Mouse (Mus musculus) C2C12 (cell line): ENCODE results near the gene Fem1a. TPM values are rescaled to one million over a fixed set of nuclear protein-coding genes. Genes with fewer than 3 reads are reported as not detected.
A peak's percentile ranks its signal among the peaks of the same experiment; 100 is the strongest.

Experiments
- H3K27me3 ChIP-seq: one replicate; pipeline ENCODE4 v1.6.1; 2011; ENCODE audit not compliant: control insufficient read depth, insufficient read depth, insufficient read length
- H3K36me3 ChIP-seq: one replicate; pipeline ENCODE4 v1.6.1; 2011; ENCODE audit not compliant: control insufficient read depth, insufficient read depth
- H3K4me3 ChIP-seq: one replicate; pipeline ENCODE4 v1.5.1; 2011; ENCODE audit warnings: mild to moderate bottlenecking, control low read depth; ENCODE audit not compliant: poor library complexity, insufficient read depth, severe bottlenecking
- H3K79me2 ChIP-seq: one replicate; pipeline ENCODE4 v1.6.1; 2011; ENCODE audit not compliant: control insufficient read depth, insufficient read depth
- H3K79me3 ChIP-seq: one replicate; pipeline ENCODE4 v1.6.1; 2011; ENCODE audit warnings: low read depth, control low read depth
- H3ac ChIP-seq: one replicate; pipeline ENCODE3; 2011; ENCODE audit warnings: low read depth; ENCODE audit not compliant: control insufficient read depth, insufficient read length
- CEBPB ChIP-seq: IDR thresholded peaks from one replicate; pipeline ENCODE4 v1.6.1; 2011; ENCODE audit warnings: low read depth, mild to moderate bottlenecking, control low read depth, moderate library complexity
- CTCF ChIP-seq: IDR thresholded peaks from one replicate; pipeline ENCODE4 v1.5.1; 2011; ENCODE audit not compliant: control insufficient read depth, insufficient read depth, insufficient read length
- FOSL1 ChIP-seq: IDR thresholded peaks from one replicate; pipeline ENCODE4 v1.8.0; 2011; ENCODE audit warnings: mild to moderate bottlenecking, low read length; ENCODE audit not compliant: poor library complexity, insufficient read depth, severe bottlenecking
- MAX ChIP-seq: IDR thresholded peaks from one replicate; pipeline ENCODE4 v1.6.1; 2011; ENCODE audit warnings: mild to moderate bottlenecking, control low read depth
- MYOD1 ChIP-seq: IDR thresholded peaks from one replicate; pipeline ENCODE4 v1.6.1; 2011; ENCODE audit warnings: low read depth; ENCODE audit not compliant: control insufficient read depth, insufficient read length
- MYOG ChIP-seq: IDR thresholded peaks from one replicate; pipeline ENCODE4 v1.6.1; 2011; ENCODE audit not compliant: control insufficient read depth, insufficient read length; ENCODE audit errors: extremely low read depth
- USF1 ChIP-seq: IDR thresholded peaks from one replicate; pipeline ENCODE4 v1.6.1; 2011; ENCODE audit warnings: low read depth, mild to moderate bottlenecking, control low read depth, moderate library complexity
- polyA plus RNA-seq: library from polyadenylated mRNA; unstranded; fragments of >200 nt; fragmentation: generic; extraction: Trizol; gene quantifications from one replicate; pipeline ENCODE4 v1.2.1, GENCODE M21; 2012; ENCODE audit warnings: missing spikeins

Gene Fem1a
- polyA plus RNA-seq, 1 experiment: 18.1 TPM

DNA sequence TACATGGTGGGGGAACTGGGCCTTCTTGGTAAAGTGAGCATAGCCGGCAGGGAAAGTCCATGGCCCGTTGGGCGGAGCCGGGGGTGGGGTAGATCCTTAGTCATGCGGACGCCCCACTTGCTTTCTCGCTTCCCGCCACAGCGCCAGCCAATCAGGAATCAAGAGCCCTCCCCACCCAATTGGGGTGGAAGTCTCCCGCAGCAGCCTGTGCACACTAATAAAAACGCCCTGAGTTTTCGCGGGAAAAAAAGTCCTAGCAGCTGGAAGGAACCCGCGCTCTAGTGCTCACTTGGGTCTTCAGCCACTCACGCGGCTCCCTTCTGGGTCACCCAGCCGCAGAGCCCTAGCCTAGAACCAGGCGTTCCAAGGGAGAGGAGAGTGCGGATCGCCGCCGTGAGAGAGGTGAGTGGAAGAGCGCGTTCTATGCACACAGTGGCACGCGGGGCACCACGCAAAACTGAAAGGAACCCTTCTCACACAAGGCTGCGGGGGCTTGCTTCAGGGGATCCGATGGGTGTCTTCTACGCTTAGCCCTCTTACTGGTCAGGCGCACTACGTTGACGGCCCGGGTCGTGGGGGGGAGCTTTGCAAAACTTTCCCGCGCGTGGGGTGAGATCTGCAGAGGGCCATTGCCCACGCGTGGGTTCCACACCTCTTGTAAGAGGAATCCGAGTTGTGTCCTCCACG lies 46.7 kb downstream of the Fem1a start, which contains the start of gene Uhrf1:
TSS of gene Uhrf1 (plus strand) at position 162 of the 687 bp plus-strand sequence.
- peaks cover 33% of the 10 kb centered on the region for H3K36me3 ChIP-seq

GRCm38 (mm10) chr17:56303847-56304586 lies 47.4 kb downstream of the Fem1a start:
- no peaks in the 10 kb centered on the region for H3K27me3 ChIP-seq
- H3K4me3 ChIP-seq: peak overlapping the region; percentile 69
- H3K36me3 ChIP-seq: peaks cover 40% of the 10 kb centered on the region
- peaks cover 51% of the 10 kb centered on the region for H3K79me2 ChIP-seq
- peaks cover 45% of the 10 kb centered on the region for H3K79me3 ChIP-seq
- peak overlapping the region; percentile 77 for H3ac ChIP-seq
- TF ChIP-seq MAX (peak; percentile 87), MYOD1 (no peak)

More for the DNA sequence above, 46.7 kb downstream of the Fem1a start, which contains the start of gene Uhrf1:
- Histone ChIP-seq H3K27me3 (no peaks in the 10 kb centered on the region), H3K79me2 (peaks cover 43% of the 10 kb centered on the region), H3K79me3 (peaks cover 39% of the 10 kb centered on the region), H3K4me3 (peak within 1 kb of the TSS; percentile 69), H3ac (peak within 1 kb of the TSS; percentile 77)
- TF ChIP-seq MAX (peak; percentile 46), FOSL1 (no peak)

- H3K27me3 ChIP-seq: no peaks in the 10 kb centered on the region
- peaks cover 47% of the 10 kb centered on the region for H3K79me3 ChIP-seq
- peak overlapping the region; percentile 69 for H3K4me3 ChIP-seq
- peak overlapping the region; percentile 77 for H3ac ChIP-seq
- TF ChIP-seq MYOD1 (no peak), FOSL1 (no peak)
- H3K36me3 ChIP-seq: peaks cover 47% of the 10 kb centered on the region
- peaks cover 58% of the 10 kb centered on the region for H3K79me2 ChIP-seq
Observed at GRCm38 (mm10) chr17:56304718-56305117, 48.1 kb downstream of the Fem1a start.

- peaks cover 47% of the 10 kb centered on the region for H3K79me3 ChIP-seq
- H3K36me3 ChIP-seq: peaks cover 52% of the 10 kb centered on the region
- peak overlapping the region; percentile 69 for H3K4me3 ChIP-seq
- no peaks in the 10 kb centered on the region for H3K27me3 ChIP-seq
- peaks cover 62% of the 10 kb centered on the region for H3K79me2 ChIP-seq
- H3ac ChIP-seq: peak overlapping the region; percentile 44
- TF ChIP-seq CTCF (no peak), MAX (no peak), MYOD1 (no peak), FOSL1 (no peak)
Observed at GRCm38 (mm10) chr17:56305156-56305555, 48.5 kb downstream of the Fem1a start.

DNA sequence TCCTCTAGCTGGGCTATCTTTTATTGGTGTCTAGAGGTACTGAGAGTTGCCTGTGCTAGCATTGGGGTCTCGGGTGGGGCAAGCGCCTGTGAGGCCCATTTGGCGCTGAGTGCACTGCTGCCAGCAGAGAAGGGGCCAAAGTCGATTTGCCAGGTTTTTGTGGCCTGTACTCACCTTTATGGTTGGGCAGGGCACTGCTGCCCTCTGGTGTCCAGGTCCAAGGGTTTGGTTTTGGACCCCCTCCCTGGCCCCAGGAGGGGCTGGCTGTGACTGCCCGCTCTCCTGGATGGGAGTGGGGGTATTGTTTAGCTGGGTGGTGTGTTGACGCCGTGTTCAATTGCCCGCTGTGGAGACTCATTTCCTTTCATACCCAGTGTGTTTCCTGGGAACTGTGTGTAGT lies 49.2 kb downstream of the Fem1a start:
- Histone ChIP-seq H3ac (peak overlapping the region; percentile 20), H3K79me2 (peaks cover 68% of the 10 kb centered on the region), H3K36me3 (peaks cover 57% of the 10 kb centered on the region), H3K27me3 (no peaks in the 10 kb centered on the region), H3K79me3 (peaks cover 49% of the 10 kb centered on the region), H3K4me3 (no peak overlapping the region)
- TF ChIP-seq MAX (no peak), MYOD1 (no peak), CTCF (no peak), CEBPB (no peak), MYOG (no peak), USF1 (no peak), FOSL1 (no peak)

GRCm38 (mm10) chr17:56308088-56308487 lies 51.5 kb downstream of the Fem1a start:
- peaks cover 75% of the 10 kb centered on the region for H3K79me2 ChIP-seq
- H3K79me3 ChIP-seq: peaks cover 51% of the 10 kb centered on the region
- no peak overlapping the region for H3ac ChIP-seq
- TF ChIP-seq USF1 (no peak), CTCF (no peak), FOSL1 (no peak), MYOD1 (no peak), MYOG (no peak), MAX (no peak), CEBPB (no peak)
- no peak overlapping the region for H3K4me3 ChIP-seq
- no peaks in the 10 kb centered on the region for H3K27me3 ChIP-seq
- H3K36me3 ChIP-seq: peaks cover 76% of the 10 kb centered on the region
